Mouse (Mus musculus): ENCODE results near the gene Pacsin1.

GRCm38 (mm10) chr17:27611519-27611884 is 43.8 kb upstream of the Pacsin1 start:
- no peak for TF ChIP-seq TAL1 (IDR thresholded peaks at IDR 0.05; ENCODE audit: low read length)
- TF ChIP-seq GATA1 (IDR thresholded peaks at IDR 0.05; ENCODE audit: low read length) = no peak
